Mouse (Mus musculus) ovary, adult 10 weeks (tissue): ENCODE data around the gene Hdac2. TPM values are rescaled to one million over a fixed set of nuclear protein-coding genes. Genes with fewer than 3 reads are reported as not detected.

Experiments used
- polyA plus RNA-seq: library from polyadenylated mRNA; stranded (reverse); fragments of 350-450 nt; fragmentation: Illumina TruSeq; extraction: RNeasy Lipid Tissue Mini Kit (QIAGEN cat#74804); gene quantifications from one replicate; pipeline ENCODE4 v1.2.3, GENCODE M21; 2014

Gene Hdac2
- polyA plus RNA-seq = 514 TPM

DNA sequence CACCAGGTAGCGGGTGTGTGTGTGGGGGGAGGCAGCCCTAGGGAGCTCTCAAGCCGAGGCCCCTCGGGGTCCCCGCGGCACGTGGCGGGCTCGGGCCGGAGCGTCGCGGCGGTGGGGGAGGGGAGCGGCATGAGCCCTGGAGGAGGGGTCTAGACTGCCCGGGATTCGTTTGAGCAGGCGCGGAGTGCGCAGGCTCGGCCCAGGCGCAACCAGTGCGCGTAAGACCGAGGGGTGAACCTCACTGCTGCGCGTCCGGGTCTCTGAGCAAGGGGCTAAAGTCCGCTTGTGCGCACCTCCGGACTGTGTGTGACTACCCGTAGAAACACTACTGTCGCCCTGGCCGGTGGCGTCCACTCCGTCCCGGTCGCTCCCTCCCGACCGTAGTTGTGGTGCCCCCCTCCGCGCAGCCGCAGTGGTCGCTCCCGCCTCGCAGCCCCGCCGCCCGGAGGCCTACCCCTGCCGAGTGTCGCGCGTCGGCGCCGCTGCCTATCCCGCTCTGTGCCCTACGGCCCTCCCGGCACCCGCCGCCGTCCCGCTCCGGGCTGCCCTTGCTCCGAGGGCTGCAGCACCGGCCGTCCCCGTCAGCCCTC is at the start of gene Hdac2:
Gene Hdac2 (plus strand): TSS at position 459 of the 590 bp plus-strand sequence.

Other genes starting within 250 kb of the Hdac2 start
- 685 TPM for gene Marcks, start 164.4 kb downstream of the Hdac2 start, polyA plus RNA-seq